Mouse (Mus musculus) spleen, adult 2 months (tissue): ENCODE measurements around the gene Foxl1.

ENCODE experiments used
- CTCF ChIP-seq: fragments of 200-500 bp; IDR thresholded peaks from 2 replicates; pipeline ENCODE4 v1.5.1; 2011; ENCODE audit warnings: mild to moderate bottlenecking, inconsistent platforms; ENCODE audit not compliant: insufficient read depth, insufficient read length, insufficient replicate concordance; ENCODE audit errors: extremely low read depth
- POLR2A ChIP-seq: fragments of 200-500 bp; IDR thresholded peaks from 2 replicates; pipeline ENCODE4 v1.6.1; 2011; ENCODE audit warnings: low read depth, low read length, inconsistent platforms

DNA sequence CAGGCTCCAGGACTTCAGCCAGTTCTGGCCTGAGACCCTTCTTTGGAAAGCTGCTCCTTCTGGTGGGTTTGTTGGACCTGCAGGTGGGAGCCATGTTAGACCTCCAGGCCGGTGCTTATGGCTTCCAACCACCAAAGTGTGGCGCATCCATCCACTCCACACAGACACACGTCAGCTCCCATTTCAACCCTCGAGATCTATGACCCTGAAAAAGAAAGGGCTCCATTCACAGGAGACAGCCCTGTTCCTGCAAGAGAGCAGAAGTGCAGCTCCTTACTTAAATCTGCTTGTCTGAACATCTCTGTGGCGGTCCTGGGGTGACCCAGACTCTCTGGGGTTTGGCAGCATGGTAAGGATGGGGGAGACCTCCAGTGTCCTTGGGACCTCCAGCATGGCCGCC, 34.2 kb upstream of the Foxl1 start:
- no peak for TF ChIP-seq CTCF
- TF ChIP-seq POLR2A, result no peak
